Mouse (Mus musculus): ENCODE measurements at regions not wholly inside any gene's neighbourhood (a gene's known extent, or its start where the extent isn't known, plus 50 kb on each side); places are given as distances from the start of the nearest gene placed in this dataset.
A peak's percentile ranks its signal among the peaks of the same experiment; 100 is the strongest.

DNA sequence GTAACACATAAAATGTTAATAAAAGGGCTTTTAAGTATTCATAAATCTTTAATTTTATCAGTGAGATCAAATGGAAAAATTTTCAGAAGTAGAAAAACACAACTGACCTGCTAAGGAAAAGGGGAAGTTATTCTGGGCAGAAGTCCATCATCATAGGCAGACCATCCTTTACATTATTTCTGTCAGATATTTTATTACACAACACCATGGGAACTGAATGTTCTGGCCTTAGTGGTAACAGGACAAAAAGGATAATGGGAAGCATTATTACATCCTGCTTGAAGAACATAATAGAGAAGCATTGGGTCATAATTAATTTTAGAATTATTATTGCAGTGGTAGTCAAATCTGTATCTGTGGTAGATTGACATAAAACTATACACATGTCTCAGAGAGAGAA, 603.5 kb upstream of the Gje1 start:
- DNase-seq (ENCODE audit: low read depth, low spot score) = no peak

DNA sequence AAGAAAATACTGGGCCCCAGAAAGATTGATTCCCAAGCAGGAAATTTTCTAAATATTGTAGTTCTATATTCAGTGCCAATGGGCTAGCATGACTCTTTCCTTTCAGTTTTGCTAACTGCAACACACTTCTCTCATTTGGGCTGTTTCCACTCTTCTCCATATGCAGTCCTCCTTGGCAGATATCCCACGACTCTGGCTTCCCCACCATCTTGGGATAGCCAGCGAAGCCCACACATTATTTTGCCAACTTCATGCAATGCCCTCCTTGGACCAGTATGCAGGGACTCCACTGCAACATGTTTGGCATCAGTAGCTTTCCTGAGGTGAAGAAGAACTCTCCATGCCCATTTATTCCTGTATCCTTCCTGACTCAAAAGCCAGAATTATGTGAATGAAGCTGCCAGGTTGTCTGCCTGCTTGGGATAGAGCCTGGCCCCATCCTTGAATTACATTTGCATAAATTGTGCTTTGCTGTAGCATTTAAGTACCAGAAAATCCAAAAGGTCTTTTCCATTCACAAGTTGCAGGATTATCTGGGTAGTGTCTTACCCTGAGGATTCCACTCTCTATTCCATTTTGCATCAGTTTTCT, 599.1 kb upstream of the Gje1 start:
- DNase-seq (ENCODE audit: low read depth, low spot score) = no peak

DNA sequence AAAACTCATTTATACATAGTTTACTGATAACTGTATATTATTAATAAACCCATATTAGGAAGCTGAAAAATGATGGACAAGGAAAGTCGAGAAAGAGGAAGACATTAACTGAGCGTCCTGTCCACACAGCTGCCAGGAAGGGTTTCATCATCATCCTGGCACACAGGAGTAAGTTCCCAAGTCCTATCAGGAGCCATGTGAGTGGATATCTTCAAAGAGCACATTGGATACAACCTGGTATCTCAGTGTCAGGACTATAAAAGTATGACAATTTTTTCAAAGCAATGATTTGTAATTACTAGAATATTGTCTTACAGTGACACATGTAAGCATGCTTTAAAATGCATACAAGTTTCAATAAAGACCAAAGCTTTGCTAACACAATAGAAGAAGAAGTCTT, 592.6 kb upstream of the Gje1 start:
- no peak for DNase-seq (ENCODE audit: low read depth, low spot score)

DNA sequence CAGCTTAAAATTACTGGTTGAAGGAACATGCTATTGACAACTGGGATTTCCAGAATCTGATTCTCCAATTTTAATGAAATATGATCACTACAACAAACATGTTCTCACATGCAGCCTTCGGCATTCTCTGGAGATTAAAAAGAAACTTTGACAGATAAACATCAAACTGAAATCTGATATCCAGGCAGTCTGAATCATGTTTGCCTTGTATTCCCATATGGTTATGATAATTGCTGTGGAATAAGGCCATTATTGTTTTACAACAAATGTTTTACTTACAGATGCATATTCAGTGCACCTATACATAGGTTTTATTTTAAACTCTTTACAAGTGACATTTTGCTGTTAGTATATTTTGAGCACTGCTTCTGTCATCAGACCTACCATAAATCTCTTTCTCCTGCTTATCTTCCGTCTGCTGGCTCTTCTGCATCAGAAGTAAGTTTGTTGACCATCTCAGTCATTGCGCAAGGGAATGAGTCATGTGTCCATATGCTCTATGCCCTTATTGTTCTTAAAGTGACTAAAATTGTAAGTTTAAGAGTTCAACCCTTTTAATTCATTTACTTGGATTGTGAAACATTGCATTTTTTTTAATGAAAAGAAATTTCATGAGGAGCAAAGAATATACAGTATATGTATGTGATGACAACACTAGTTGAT, 587.9 kb upstream of the Gje1 start:
- no peak for DNase-seq (ENCODE audit: low read depth, low spot score)

DNA sequence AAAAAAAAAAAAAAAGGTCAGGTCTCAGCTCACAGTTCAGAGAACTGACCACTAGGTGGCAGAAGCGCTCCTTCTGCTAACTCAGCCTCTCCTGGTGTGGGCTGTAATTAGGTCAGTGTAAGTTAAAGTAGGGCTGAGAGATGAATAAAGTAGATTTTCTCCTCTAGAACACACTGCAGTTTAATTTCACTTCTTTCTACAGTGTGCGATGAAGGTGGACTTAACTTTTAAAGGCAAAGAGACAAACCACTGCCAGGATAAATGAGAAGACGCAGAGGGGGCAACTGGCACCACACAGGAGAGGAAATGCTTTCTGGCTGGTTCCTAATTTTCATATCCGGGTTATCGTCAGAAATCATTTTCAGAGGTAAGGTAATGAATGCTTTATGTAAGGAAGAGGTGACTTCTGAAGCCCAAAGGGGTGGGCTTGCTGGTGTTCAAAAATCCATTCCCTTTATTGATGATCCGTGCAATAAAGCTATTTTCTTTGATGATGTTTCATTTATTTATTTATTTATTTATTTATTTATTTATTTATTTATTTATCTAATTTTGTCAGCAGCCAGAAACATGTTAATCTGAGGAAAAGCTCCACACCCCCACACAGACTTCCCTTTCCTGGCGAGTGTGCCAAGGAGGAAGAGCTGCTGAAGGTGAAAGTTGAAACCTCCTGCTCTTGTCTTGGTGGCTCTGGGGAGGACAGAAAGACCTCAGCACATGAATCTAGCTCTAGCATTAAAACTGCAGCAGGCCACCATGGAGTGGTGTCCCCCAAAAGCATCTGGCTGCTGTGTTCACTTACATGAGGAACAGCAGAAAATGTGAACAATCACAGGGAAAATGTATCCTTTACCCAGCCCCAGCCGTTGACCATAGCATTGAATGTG, 582.4 kb upstream of the Gje1 start:
- DNase-seq (ENCODE audit: low read depth, low spot score) = peak; percentile 83

DNA sequence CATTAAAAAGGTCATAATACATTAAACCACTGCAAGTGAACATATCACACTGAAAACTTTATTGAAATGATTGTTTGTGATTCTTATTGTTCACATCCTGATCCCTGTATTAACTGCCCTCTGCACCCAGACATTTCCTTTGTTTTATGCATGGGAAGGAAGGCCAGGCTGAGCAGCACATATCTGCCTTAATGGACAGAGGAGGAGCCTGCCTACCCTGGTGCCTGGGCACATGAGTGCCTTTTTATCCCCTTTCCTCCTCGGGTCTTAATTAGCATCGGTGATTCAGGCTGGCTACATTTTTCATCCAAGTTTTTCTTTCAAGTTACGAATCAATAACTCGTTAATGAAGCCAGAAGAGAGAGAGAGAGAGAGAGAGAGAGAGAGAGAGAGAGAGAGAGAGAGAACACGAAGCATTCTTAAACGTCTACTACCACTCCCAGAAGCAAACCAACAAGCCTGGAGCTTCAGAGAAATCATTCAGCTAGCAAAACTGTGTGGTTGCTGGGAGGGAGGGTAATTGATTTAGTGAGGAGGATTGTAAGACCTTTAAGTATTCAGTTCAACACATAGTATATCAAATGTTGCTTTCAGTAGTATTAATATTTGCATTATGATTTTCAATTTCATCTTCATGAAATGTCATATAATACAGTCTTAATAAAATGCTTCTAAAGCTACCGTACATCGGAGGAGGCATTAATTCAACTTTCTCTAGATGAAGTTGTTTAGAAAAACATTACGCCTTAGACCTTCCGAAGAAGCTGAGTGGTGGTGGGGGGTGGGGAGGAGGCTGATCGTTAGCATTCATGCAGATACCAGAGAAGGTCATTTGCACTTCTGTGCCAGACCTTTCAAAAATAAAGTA, 581.6 kb upstream of the Gje1 start:
- DNase-seq (ENCODE audit: low read depth, low spot score) = no peak

DNA sequence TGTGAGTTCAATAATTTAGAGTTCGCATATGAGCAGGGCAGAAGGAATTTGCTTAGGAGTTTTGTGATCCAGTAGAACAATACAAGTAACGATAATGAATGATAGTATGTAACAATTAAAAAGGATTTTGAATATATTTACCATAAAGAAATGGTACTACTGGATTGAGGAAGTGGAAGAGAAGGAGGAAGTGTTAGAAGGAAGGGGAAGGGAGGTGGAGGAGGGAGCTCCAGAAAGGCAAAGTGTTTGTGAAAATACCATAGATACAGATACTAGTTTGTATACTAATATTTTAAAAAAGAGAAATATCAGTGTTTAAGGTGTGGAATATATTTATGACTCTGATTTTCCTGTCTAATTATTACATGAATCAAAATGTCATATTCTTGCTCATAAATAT, 579.2 kb upstream of the Gje1 start:
- peak; percentile 8 for DNase-seq (ENCODE audit: low read depth, low spot score)

DNA sequence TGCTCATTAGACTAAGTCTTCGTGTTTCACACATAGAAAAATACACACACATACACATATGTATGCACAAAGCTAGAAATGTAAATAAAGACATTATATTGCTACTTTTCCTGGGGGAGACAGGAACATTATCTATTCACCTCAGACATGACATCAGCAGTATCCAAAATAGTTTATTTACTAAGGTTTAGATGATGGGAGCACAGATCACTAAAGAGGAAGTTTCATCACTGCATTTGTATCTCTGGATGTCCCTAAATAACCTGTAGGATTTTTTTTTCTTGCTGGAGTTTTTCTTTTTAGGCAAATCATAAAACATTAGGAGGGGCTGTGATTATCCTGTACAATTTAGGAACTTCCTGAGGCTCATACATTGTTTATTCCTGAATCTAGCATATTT, 576.1 kb upstream of the Gje1 start:
- DNase-seq (ENCODE audit: low read depth, low spot score) = no peak

DNA sequence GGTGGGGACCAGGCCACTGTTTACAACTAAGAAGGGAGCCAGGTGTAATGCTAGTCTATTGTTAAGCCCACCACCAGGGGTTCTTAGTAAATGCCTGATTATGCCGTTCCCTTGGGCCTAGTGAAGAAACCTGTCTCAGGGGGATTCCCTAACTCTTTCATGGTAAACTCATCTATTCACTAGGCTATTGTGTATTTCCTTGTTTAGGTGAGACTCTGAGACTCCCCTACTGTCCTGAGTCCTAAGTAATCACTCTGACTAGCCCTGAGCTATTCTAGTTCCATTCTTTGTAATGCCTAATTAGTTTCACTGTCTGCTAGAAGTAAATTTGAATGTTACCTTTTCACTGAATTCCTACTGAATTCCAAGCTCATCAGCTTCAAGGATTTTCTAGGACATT, 545.3 kb upstream of the Gje1 start:
- DNase-seq (ENCODE audit: low read depth, low spot score) = peak; percentile 3

DNA sequence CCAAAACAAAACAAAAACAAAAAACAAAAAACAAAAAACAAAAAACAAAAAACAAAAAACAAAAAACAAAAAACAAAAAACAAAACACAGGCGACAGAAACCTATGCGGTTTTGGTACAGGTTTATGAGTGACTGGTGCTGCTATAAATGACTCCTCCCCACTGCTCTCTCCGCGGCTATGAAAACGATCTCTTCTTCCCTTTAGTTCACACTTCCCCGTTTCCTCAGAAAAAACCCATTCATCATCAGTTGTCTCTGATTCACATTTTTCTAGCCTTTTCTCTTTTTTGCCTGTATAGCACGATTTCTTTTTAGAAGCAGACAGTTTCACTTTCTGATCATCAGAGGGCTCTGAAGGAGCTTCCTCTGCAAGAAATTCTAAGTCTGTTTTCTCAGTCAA, 544.3 kb upstream of the Gje1 start:
- DNase-seq (ENCODE audit: low read depth, low spot score) = peak; percentile 69

DNA sequence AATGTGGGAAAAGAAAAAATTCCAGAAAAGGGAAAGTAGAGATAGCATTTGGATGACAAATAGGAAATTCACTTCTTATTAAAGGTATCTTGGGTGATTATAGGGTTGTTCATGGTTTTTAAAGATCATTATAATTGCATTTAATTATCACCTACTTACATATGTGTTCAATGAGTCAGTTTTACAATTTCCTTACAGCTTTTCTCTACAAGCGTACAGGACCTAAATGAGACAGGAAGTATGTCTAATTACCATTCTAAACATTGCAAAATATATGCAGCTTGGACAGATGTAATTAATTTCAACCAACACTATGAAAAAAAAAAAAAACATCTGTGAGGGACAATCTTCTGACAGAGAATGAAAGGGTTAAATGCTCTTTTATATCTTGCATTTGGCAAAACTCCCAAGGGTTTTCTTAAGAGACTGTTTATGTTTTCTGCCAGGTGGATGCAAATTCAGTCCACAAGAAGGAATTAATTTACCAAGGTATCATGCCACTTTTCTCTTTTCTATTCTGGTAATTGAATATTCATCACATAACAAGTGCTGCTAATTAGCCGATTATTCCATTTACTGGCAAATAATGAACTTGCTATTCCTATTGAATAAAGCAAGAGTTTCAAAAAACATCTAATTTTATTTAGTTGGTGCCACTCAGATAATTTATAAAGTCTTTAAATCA, 531.5 kb upstream of the Gje1 start:
- no peak for DNase-seq (ENCODE audit: low read depth, low spot score)

DNA sequence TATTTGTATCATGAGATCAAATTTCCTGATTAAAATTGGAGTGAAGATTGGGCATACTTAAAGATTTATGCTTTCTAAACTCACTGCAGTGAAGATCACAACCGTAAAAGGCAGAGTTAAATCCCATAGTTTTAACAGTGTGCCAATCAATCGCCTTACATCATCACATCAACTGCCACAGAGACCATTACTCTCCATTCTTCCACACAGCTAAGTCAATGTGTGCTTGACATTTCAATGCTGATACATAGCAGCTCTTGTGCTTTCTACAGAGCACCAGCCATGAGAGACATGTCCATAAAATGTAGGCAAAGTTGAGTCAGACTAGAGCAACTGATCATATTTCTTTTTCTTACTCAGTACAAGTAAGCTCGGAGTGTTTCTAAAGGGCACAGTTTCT, 530.9 kb upstream of the Gje1 start:
- no peak for DNase-seq (ENCODE audit: low read depth, low spot score)

DNA sequence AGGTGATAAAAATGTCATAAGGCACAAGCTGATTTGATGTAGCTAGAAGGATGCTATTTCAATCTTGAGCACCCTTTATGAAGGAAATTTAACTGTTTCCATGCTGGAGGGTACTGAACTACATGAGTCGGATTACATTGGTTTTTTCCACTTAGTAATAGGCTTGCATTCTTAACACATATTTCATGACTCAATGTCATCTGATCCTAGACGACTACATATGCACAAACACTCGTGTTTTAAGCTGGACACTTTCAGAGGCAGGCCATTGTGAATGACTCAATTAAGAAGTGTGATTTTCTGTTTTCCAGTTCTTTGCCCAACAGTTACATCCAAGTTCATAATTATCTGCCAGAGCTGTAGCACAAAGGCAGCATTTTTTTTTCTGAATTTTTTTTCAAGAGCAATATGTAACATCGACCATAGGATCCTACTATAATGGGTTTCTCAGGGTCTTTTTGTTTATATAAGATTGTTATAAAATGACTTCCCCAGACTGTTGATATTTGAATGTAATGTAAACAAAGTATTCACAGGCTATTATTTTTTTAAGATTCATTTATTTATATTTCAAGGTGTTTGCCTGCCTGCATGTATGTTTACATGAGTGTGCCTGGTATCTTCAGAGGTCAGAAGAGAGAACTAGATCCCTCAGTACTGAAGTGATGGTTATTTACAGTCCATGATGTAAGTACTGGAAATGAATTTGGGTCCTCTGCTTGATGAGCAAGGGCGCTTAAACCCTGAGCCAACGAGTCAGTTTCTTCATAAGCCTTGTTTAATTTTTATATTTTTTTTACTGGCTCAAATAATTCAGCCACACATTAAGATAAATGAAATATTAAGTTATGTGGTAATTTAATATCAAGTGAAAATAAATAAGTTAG, 526.6 kb upstream of the Gje1 start:
- no peak for DNase-seq (ENCODE audit: low read depth, low spot score)

DNA sequence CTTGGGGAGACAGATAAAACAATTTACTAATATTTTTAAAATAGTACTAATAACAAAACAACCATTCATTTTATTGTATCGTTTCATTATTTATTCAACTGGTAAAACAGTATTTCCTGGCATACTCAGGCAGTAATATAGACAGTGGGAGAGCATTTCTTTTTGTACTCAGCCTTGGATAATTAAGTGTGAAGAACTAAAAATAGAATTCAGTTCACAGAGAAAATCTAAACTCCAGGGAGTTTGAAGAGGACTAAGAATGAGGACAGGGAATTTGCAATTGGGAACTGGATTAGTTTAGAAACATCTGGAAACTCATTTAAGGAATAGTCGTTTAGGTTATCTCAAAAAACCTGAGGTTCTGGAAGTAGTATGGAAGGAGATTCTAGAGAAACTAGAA, 525.4 kb upstream of the Gje1 start:
- no peak for DNase-seq (ENCODE audit: low read depth, low spot score)

DNA sequence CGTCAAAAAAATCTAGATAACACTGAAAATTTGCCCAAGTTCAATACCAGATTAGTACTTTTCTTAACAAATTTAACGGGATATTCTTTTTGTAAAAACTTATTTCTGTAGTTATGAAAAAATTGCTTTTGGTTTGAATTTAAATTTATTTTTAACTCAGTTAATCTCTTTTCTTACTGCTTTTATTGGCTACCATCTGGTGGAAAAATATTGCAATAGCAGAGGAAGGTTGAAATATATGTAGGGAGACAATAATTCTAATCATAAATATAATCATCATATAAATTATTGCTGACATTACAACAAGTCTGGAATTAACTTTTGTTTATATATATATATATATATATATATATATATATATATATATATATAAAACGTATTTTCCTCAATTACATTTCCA, 500.9 kb upstream of the Gje1 start:
- no peak for DNase-seq (ENCODE audit: low read depth, low spot score)

DNA sequence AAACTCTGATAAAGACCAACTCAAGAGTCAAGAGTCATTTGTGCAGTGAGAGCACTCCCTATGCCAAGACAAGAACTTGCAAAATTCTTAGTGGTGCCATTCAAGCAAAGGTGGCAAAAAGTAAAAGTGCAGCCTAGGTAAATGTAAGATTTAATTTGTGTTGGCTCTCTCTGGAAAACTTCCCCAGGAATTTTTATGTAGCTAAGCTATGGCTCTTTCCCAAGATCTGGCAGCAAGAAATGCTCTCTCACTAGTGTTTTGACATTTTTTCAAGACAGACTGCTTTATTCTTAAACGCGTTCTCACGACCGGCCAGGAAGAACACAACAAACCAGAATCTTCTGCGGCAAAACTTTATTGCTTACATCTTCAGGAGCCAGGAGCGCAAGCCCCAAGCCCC, 461.6 kb upstream of the Gje1 start:
- no peak for DNase-seq (ENCODE audit: low read depth, low spot score)

DNA sequence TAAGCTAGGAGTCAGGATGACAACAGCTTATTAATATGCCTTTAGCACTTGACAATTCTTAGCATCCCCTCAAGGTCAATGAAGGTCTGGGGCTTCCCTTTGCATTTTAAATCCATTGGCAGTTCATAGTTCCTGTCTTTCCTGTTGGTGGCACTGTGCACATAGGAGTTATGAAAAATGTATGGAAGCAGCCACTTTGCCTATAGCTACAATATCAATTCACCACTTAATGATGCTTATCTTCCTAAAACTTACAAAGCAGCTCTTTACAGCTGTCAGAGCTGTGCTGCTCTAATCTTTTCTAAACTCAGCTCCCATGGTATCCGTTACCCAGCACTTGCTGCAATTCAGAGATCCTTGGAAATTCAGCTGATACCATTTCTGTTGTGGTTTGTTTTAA, 456.4 kb upstream of the Gje1 start:
- DNase-seq (ENCODE audit: low read depth, low spot score) = no peak

DNA sequence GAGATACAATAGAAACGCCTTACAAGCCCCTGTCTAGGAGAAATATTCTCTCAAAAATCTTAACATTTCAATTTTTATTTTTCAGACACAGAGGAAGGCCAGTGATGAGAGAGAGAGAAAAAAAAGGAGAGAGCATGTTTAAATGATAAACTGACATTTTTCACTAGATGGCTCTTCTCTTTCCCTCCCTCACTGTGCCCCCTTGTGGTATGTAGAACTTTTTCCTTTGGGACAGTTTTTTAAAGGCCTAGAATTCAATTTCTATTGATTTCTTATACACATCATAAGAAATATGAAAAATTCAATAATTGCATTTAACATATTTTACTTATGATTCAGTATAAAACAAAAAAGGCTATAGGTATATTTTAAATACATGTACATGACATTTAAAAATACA, 454.5 kb upstream of the Gje1 start:
- DNase-seq (ENCODE audit: low read depth, low spot score) = no peak

DNA sequence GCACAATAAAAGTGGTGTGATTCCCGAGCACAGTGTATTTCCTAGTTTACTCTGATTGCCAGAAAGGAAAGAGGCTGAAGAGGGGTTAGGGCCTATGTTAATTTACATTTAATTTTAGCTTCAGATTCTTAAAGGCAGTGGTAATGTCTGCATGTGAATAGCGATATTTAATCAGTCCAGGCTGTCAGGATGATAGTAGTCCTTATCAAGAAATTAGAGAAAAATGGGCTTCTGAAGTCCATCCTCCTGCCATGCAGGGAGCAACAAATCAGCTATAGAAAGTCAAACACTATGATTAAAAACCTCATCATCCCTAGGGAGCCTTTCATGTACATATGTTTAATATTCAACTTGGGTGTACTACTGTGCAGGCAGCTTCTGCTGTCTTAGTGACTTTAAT, 422.7 kb upstream of the Gje1 start:
- no peak for DNase-seq (ENCODE audit: low read depth, low spot score)
